In the genomic region with DNA sequence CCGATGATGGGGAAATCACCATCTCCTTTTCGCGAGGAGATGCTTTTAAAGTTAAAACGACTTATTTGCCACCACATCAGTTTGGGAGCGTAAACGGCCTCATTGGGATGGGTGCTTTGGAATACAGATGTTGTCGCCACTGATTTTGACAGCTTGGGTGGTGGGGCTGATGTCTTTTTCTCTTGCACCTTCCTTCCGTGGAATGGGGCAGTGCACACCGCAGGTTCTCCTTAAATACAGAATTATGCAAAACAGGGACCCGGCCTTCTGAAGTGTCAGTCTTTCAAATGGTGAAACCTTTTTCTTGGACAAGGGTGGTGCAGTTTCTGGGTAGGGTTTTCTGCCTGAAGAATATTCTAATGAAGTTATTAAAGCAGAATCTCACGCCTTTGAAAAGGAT, we compare ENCODE assay signal across 8 mouse cellular contexts. TPM values are rescaled to one million over a fixed set of nuclear protein-coding genes. Genes with fewer than 3 reads are reported as not detected.
DNase-seq lines count a peak whose midpoint lies in the region; ATAC-seq and TF ChIP-seq lines count a peak whose summit lies in the region.

No protein-coding gene starts in this region.

- TF ChIP-seq CTCF in kidney, postnatal 0 days (IDR thresholded peaks at IDR 0.05; ENCODE audit: low read depth): no peak
- TF ChIP-seq CTCF in midbrain, postnatal 0 days (IDR thresholded peaks at IDR 0.05): no peak

- no peaks in the 10 kb centered on the region for H3K27me3 ChIP-seq in kidney, postnatal 0 days (ENCODE audit: insufficient read depth, low read length)
- no peaks in the 10 kb centered on the region for H3K27me3 ChIP-seq in hindbrain, embryonic 16.5 days (replicated peaks; ENCODE audit: control insufficient read depth, insufficient read depth, low read length)
- no peaks in the 10 kb centered on the region for H3K27me3 ChIP-seq in midbrain, postnatal 0 days (ENCODE audit: insufficient read depth, low read length)

- peak overlapping the region; percentile 38; the same call in 1 of the 2 replicates for H3K27ac ChIP-seq in kidney, postnatal 0 days
- peak overlapping the region; percentile 93 for H3K27ac ChIP-seq in hindbrain, embryonic 16.5 days (ENCODE audit: low read depth, low read length)
- peak overlapping the region; percentile 95 for H3K27ac ChIP-seq in midbrain, postnatal 0 days (ENCODE audit: low read depth, low read length)

- no peaks in the 10 kb centered on the region for H3K9me3 ChIP-seq in kidney, postnatal 0 days (replicated peaks; ENCODE audit: low read length)
- H3K9me3 ChIP-seq in hindbrain, embryonic 16.5 days (ENCODE audit: control insufficient read depth, low read length): no peaks in the 10 kb centered on the region
- no peaks in the 10 kb centered on the region for H3K9me3 ChIP-seq in midbrain, postnatal 0 days (ENCODE audit: low read length)

- H3K36me3 ChIP-seq in kidney, postnatal 0 days (ENCODE audit: insufficient read depth, low read length): no peaks in the 10 kb centered on the region
- H3K36me3 ChIP-seq in hindbrain, embryonic 16.5 days (ENCODE audit: control insufficient read depth, insufficient read depth, low read length): no peaks in the 10 kb centered on the region
- no peaks in the 10 kb centered on the region for H3K36me3 ChIP-seq in midbrain, postnatal 0 days (ENCODE audit: insufficient read depth, low read length)

- no peak for DNase-seq in kidney, postnatal 0 days (ENCODE audit: low spot score)
- no peak for DNase-seq in kidney, postnatal 25 days
- peak; percentile 32 for DNase-seq in brain, adult 2 months (ENCODE audit: low read depth, low spot score)
- DNase-seq in midbrain, postnatal 0 days (ENCODE audit: low spot score): no peak
- no peak for DNase-seq in frontal cortex, adult 2 months (ENCODE audit: extremely low spot score in 1 of 2, low spot score in 1 of 2)
- no peak for DNase-seq in left cerebral cortex, postnatal 14 days (ENCODE audit: low spot score in 2 of 2)
- no peak for DNase-seq in c-Kit-positive CD71-positive TER-119-positive erythroid progenitor cells, embryonic 14.5 days (ENCODE audit: low spot score)

- peak overlapping the region; percentile 72 for H3K4me2 ChIP-seq in kidney, postnatal 0 days (ENCODE audit: low read length)
- H3K4me2 ChIP-seq in hindbrain, embryonic 16.5 days (ENCODE audit: low read length): peak overlapping the region; percentile 66
- peak overlapping the region; percentile 49 for H3K4me2 ChIP-seq in midbrain, postnatal 0 days (ENCODE audit: low read depth, low read length, poor library complexity, severe bottlenecking)

- peak overlapping the region; percentile 67 for H3K9ac ChIP-seq in kidney, postnatal 0 days (ENCODE audit: low read depth, low read length)
- peak overlapping the region; percentile 72 for H3K9ac ChIP-seq in hindbrain, embryonic 16.5 days (ENCODE audit: low read depth, low read length)
- peak overlapping the region; percentile 75 for H3K9ac ChIP-seq in midbrain, postnatal 0 days (replicated peaks; ENCODE audit: low read length, poor library complexity, severe bottlenecking)

- 7% methylated on average over 11 of the region's 11 CpGs for WGBS in kidney, postnatal 0 days
- 4% methylated on average over 11 of the region's 11 CpGs for WGBS in hindbrain, embryonic 16.5 days
- 4% methylated on average over 11 of the region's 11 CpGs for WGBS in midbrain, postnatal 0 days

- intact Hi-C loops in left cerebral cortex, postnatal 14 days (cut with DNase I): no loop called here

- H3K4me1 ChIP-seq in kidney, postnatal 0 days (replicated peaks; ENCODE audit: insufficient read depth, low read length): peaks cover 5% of the 10 kb centered on the region
- peaks cover 9% of the 10 kb centered on the region for H3K4me1 ChIP-seq in hindbrain, embryonic 16.5 days (ENCODE audit: control insufficient read depth, insufficient read depth, low read depth, low read length)
- H3K4me1 ChIP-seq in midbrain, postnatal 0 days (ENCODE audit: insufficient read depth, low read length): peaks cover 4% of the 10 kb centered on the region; the same call in 1 of the 2 replicates

- peak overlapping the region; percentile 56 for H3K4me3 ChIP-seq in kidney, postnatal 0 days (replicated peaks; ENCODE audit: low read depth, low read length)
- H3K4me3 ChIP-seq in hindbrain, embryonic 16.5 days (ENCODE audit: low read length): peak overlapping the region; percentile 76
- peak overlapping the region; percentile 72 for H3K4me3 ChIP-seq in midbrain, postnatal 0 days (ENCODE audit: low read depth, low read length)

- ATAC-seq in kidney, postnatal 0 days (replicated peaks; ENCODE audit: low FRiP score, low read depth): no peak
- no peak for ATAC-seq in hindbrain, embryonic 16.5 days
- no peak for ATAC-seq in midbrain, postnatal 0 days (ENCODE audit: low FRiP score)

RNA-seq across cellular contexts. Expression of gene Ppp1r21, which starts 0.7 kb away (rescaled TPM):
- 27.6 and 28.3 TPM in 2 replicates for polyA plus RNA-seq in kidney, postnatal 0 days (2015; fragmentation: Nextera tagmentation; extraction: Ambion mirVana)
- polyA plus RNA-seq in hindbrain, embryonic 16.5 days (2015; fragmentation: Nextera tagmentation; extraction: Ambion mirVana): 35.7 and 38.8 TPM in 2 replicates
- 44.1 and 68.7 TPM in 2 replicates for total RNA-seq in midbrain, postnatal 0 days (2014; rRNA removed)
- 36.6 and 36.7 TPM in 2 replicates for polyA plus RNA-seq in midbrain, postnatal 0 days (2015; fragmentation: Nextera tagmentation; extraction: Ambion mirVana)
- polyA plus RNA-seq in frontal cortex, adult 2 months (2012; rRNA removed): 79.6 and 82.5 TPM in 2 replicates
- 10 to 100 TPM; 67.4 to 78.8 TPM for total RNA-seq in left cerebral cortex, postnatal 14 days (2021)

Comparison
In these comparisons a context has a peak if more than half of its experiments do, and no peak if none do; other contexts are left out.
1. H3K27ac ChIP-seq: peak in every context shown above with its lines; median percentile 95 in midbrain, postnatal 0 days; 93 in hindbrain, embryonic 16.5 days; 38 in kidney, postnatal 0 days.